Mouse (Mus musculus) brain, embryonic 14.5 days (tissue): ENCODE measurements at regions not wholly inside any gene's neighbourhood (a gene's known extent, or its start where the extent isn't known, plus 50 kb on each side); places are given as distances from the start of the nearest gene placed in this dataset.

ENCODE experiments used
- CTCF ChIP-seq: fragments of 200-500 bp; IDR thresholded peaks from 2 replicates; pipeline ENCODE4 v1.5.1; 2012; ENCODE audit warnings: inconsistent platforms, mild to moderate bottlenecking, moderate library complexity, borderline replicate concordance; ENCODE audit not compliant: insufficient read depth, insufficient read length; ENCODE audit errors: extremely low read depth
- POLR2A ChIP-seq: fragments of 200-500 bp; IDR thresholded peaks from 2 replicates; pipeline ENCODE4 v1.6.1; 2012; ENCODE audit warnings: mild to moderate bottlenecking, inconsistent platforms, borderline replicate concordance; ENCODE audit not compliant: poor library complexity, insufficient read depth, insufficient read length, severe bottlenecking; ENCODE audit errors: extremely low read depth

DNA sequence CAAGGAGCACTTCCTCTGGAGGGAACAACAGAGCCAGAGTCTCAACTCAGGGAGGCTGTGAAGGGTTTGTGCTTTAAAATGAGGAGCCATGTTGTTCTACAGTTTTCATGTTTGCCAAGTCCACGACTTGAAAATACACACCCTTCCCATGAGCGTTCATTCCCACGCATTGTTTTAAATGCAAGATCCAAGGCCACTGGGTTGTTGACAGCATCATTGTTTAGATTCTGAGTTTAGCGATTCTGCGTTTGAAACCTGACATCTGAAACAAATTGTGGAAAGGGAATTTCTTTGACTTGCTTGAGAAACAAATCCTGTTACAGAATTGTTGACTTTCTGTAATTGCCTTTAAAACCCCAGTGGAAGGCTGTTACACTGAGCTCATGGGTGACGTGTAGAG, 248.0 kb downstream of the Irs2 start:
- TF ChIP-seq POLR2A (no peak), CTCF (no peak)
